Mouse (Mus musculus) midbrain, embryonic 10.5 days (tissue): Measurements from ENCODE around the gene Osbpl8. TPM values are rescaled to one million over a fixed set of nuclear protein-coding genes. Genes with fewer than 3 reads are reported as not detected.

Source experiments
- DNase-seq: peaks from one replicate; pipeline ENCODE4 v3.0.0-alpha.2; 2017; ENCODE audit warnings: low spot score
- H3K27ac ChIP-seq: fragments of 300-500 bp; sonication (generic); replicated peaks from 2 replicates; pipeline ENCODE4 v1.5.1; 2016; ENCODE audit warnings: mild to moderate bottlenecking
- H3K27me3 ChIP-seq: fragments of 300-500 bp; sonication (generic); 2 replicates; pipeline ENCODE4 v1.6.1; 2016; ENCODE audit warnings: low read depth, mild to moderate bottlenecking; ENCODE audit not compliant: poor library complexity, severe bottlenecking
- H3K36me3 ChIP-seq: fragments of 300-500 bp; sonication (generic); 2 replicates; pipeline ENCODE4 v1.6.1; 2016; ENCODE audit warnings: mild to moderate bottlenecking, moderate library complexity
- H3K4me1 ChIP-seq: fragments of 300-500 bp; sonication (generic); 2 replicates; pipeline ENCODE4 v1.6.1; 2016
- H3K4me3 ChIP-seq: fragments of 300-500 bp; sonication (generic); 2 replicates; pipeline ENCODE4 v1.5.1; 2016; ENCODE audit warnings: mild to moderate bottlenecking, moderate library complexity
- H3K9me3 ChIP-seq: fragments of 300-500 bp; sonication (generic); replicated peaks from 2 replicates; pipeline ENCODE4 v1.6.1; 2016; ENCODE audit warnings: mild to moderate bottlenecking
- WGBS: fragments of 180-500 bp; shearing (Covaris S2); methylation state at CpG from one replicate; pipeline ENCODE4 v1.1.7; 2016; 5-methylcytosine and 5-hydroxymethylcytosine counted together
- polyA plus RNA-seq: library from polyadenylated mRNA; unstranded; fragments of >200 nt; fragmentation: Nextera tagmentation; extraction: Ambion mirVana; gene quantifications from 2 replicates; pipeline ENCODE4 v1.2.1, GENCODE M21; 2016

The Osbpl8 gene
- polyA plus RNA-seq, 1 experiment from 2014 or later, result 7.6 TPM

DNA sequence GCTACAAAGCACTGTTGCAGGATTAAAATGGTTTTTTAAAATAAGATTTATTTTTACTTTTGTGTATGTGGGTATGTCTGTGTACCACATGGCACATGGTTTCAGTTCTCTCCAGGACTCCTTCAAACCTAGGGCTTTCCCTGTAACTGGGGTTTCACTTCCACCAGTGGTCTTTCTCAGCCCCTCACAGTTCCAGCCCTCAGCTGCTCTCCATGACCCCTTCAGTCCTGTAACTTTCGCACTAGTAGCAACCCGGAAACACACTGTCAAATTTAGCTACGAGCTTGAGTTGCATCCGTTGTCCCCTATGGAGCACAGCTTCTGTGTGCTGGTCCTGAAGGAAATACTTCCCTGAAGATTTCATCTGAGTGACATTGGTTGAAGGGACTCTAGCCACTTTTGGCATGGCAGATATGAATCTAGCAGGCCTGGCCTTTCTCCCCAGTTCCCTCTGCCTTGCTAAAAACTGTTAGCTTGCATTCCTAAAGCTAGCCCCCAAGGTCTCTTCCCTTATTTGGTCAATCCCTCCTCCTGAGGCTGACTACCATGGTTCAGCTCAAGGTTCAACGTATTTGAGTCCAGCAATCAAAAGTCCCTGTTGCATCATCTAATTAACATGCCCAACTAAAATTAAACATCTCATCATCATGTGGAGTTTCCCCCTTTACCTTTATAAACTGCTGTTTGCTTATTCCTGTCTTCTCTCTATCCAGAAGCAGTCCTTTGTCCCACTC lies 4.6 kb upstream of the Osbpl8 start:
- 79% methylated on average over 5 of the region's 5 CpGs for WGBS
- no peaks in the 10 kb centered on the region for H3K27me3 ChIP-seq
- peaks cover 7% of the 10 kb centered on the region; the same call in 1 of the 2 replicates for H3K4me1 ChIP-seq
- H3K36me3 ChIP-seq, result no peaks in the 10 kb centered on the region
- H3K9me3 ChIP-seq, result no peaks in the 10 kb centered on the region
- DNase-seq, result no peak
- no peak overlapping the region for H3K4me3 ChIP-seq
- no peak overlapping the region for H3K27ac ChIP-seq

DNA sequence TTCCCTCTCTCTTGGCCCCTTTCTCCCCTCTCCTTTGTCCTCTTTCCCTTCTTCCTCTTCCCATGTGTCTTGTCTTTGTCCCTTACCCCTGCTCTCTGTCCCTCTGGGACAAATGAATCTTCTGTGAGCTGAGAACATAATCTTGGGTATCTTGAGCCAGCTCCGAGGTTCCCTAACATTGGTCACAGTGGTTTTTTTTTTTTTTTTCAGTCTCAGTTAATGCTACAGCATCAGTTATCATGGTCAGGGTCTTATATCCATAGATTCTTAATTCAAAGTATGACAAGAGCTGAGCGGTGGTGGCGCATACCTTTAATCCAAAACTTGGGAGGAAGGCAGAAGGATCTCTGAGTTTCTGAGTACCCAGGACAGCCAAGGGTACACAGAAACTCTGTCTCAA lies 4.0 kb upstream of the Osbpl8 start:
- no peak for DNase-seq
- H3K27ac ChIP-seq, result no peak overlapping the region
- peaks cover 7% of the 10 kb centered on the region; the same call in 1 of the 2 replicates for H3K4me1 ChIP-seq
- H3K9me3 ChIP-seq, result no peaks in the 10 kb centered on the region
- H3K4me3 ChIP-seq, result no peak overlapping the region
- H3K36me3 ChIP-seq, result no peaks in the 10 kb centered on the region
- WGBS, result 87% methylated on average over 3 of the region's 3 CpGs
- no peaks in the 10 kb centered on the region for H3K27me3 ChIP-seq

DNA sequence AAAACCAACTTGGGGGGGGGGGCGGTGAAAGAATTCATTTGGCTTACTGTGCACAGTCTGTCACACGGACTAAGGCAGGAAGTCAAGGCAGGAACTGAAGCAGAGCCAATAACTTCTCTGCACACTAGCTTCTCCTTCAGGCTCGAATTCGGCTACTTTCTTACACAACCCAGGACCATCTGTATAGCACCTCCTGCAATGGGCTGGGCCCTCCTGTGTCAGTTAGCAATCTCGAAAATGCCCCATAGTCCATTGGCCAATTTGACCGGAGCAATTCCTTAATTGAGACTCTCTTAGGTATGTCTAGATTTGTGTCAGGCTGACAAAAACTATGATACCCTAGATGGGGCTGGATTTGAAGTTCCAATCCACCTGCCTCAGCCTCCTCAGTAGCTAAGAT lies 3.2 kb upstream of the Osbpl8 start:
- 91% methylated on average over 6 of the region's 6 CpGs for WGBS
- no peak for DNase-seq
- no peaks in the 10 kb centered on the region for H3K9me3 ChIP-seq
- no peak overlapping the region for H3K27ac ChIP-seq
- H3K4me3 ChIP-seq, result no peak overlapping the region
- peaks cover 14% of the 10 kb centered on the region for H3K4me1 ChIP-seq
- H3K27me3 ChIP-seq, result no peaks in the 10 kb centered on the region
- no peaks in the 10 kb centered on the region for H3K36me3 ChIP-seq

DNA sequence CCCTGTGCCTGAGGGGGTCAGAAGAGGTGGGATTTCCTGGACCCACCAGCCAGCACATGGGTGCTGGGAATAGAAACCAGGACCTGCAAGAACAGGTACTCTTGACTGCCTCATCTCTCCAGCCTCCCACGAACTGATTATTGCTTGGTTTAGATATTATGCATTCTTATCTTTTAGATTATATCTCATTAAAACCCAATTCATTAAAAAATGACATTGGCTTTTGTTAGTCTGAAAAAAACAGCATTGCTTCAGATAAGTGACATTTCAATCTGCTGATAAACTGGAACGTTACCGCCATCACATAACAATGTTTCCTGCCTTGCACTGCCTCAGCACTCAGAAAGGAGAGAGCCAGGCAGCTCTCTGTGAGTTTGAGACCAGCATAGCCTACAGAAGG lies 1.5 kb upstream of the Osbpl8 start:
- Histone ChIP-seq H3K4me3 (no peak overlapping the region), H3K36me3 (no peaks in the 10 kb centered on the region), H3K27ac (no peak overlapping the region), H3K9me3 (no peaks in the 10 kb centered on the region), H3K27me3 (no peaks in the 10 kb centered on the region), H3K4me1 (peaks cover 18% of the 10 kb centered on the region)
- WGBS, result 84% methylated on average over 3 of the region's 3 CpGs
- no peak for DNase-seq

DNA sequence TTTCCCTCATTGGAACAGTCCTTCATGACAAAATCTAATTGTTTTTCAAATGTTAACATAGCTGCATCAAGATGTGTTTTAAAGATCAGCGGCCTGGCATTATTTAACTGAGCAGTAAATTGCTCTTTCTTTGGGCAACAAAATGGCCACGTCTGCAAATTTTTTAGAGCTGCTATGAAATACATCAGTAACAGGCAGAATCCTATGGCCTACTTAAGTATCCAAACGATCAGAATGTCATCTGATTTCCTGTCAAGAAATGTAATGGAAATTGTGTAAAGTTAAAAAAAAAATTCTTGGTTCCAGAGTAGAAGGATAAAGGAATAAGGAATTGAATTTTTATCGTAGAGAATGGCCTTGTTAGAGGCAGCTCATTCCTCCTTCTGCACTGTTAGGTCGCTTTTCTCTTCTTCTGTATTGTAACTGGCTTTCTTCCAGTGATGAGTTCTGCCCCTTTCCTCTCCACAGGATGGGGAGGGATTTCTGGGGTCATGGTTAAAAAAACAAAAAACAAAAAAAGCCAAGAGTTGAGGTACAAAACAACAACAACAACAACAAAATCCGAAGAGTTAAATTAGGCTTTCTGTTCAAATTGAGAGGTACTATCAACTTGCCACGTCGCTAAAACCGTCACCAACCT lies 831 bp upstream of the Osbpl8 start:
- 38% methylated on average over 9 of the region's 9 CpGs for WGBS
- DNase-seq, result no peak
- no peaks in the 10 kb centered on the region for H3K27me3 ChIP-seq

DNA sequence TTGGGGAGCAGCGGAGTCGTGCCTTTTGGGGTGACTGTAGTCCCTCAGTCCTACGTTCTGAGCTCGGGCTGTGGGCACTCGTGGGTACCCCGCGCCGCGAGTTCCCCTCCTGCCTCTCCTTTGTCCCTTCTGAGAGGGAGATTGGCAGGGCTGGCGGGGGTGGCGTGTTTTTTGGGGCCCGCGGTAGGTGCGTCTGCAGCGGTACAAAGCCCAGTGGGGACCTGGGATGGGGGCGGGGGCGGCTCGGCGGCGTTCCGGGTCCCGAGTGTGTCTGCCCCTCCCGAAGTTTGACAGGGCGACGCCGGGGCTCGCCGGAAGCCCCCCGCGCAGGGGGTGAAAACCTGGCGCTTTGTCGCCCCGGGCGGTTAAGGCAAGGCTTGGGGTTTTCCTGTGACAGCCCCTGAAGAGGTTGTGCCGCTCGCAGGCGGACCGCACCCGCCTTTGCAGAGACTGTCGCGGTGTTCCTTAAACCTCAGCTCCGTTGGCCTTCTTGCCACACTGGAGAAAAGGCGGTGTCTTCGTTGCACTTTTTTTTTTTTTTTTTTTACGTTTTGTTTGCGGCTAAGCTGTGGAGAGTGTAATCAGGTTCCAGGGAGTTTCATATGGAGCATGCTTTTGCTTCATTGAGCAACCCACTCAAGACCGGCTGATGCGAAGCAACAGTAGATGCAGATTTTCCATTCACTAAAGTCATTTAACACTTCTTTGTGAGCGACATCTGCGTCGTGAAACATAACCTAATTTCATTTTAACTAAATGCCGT lies 848 bp downstream of the Osbpl8 start:
- Histone ChIP-seq H3K36me3 (no peaks in the 10 kb centered on the region), H3K27ac (peak overlapping the region; percentile 93), H3K4me1 (peaks cover 18% of the 10 kb centered on the region), H3K9me3 (no peaks in the 10 kb centered on the region), H3K4me3 (peak overlapping the region; percentile 98), H3K27me3 (no peaks in the 10 kb centered on the region)
- DNase-seq, result peak; percentile 64
- WGBS, result under 1% methylated on average over 52 of the region's 52 CpGs

More for the DNA sequence above, 831 bp upstream of the Osbpl8 start:
- Histone ChIP-seq H3K36me3 (no peaks in the 10 kb centered on the region), H3K9me3 (no peaks in the 10 kb centered on the region), H3K4me3 (peak overlapping the region; percentile 98), H3K27ac (peak overlapping the region; percentile 93), H3K4me1 (peaks cover 18% of the 10 kb centered on the region)

DNA sequence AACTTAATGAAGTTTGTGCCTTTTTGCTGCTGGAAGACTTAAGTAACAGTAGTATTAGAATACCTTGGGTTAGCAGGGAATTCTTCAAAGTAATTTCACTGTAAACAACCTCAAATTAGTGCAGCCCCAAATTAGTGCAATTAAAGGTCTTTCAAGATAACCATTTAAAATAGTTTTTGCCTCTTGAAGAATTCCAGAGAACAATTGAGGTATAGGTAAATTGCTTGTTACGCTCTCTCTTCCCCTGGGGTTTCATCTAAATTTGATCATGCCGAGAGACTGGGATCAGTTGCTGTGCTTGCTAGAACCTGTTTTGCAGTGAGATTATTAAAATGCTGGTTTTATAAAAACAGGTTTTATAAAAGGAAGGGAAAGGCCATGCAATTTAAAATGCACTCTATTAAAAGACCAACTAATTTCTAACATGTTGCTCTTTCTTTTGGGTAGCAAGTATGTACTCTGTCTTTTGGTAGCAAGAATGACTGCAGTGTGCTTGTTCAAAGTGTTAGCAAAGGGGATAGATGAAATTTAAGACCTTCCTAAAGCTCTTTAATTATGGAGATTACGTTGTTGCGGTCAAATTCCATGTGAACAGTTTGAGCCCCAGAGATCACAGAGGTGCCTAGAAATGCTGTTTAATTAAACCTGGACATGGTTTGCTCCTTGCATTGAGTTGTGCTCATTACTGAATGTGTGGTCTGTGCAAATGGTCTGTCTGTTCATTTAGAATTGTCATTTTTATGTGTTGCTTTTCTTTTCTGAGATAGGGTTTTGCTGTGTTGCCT lies 1.7 kb downstream of the Osbpl8 start:
- H3K27ac ChIP-seq, result no peak overlapping the region
- H3K9me3 ChIP-seq, result no peaks in the 10 kb centered on the region
- H3K4me1 ChIP-seq, result peaks cover 18% of the 10 kb centered on the region
- DNase-seq, result no peak
- H3K36me3 ChIP-seq, result no peaks in the 10 kb centered on the region
- H3K27me3 ChIP-seq, result no peaks in the 10 kb centered on the region
- H3K4me3 ChIP-seq, result peak overlapping the region; percentile 98
- WGBS, result 61% methylated on average over 4 of the region's 4 CpGs

DNA sequence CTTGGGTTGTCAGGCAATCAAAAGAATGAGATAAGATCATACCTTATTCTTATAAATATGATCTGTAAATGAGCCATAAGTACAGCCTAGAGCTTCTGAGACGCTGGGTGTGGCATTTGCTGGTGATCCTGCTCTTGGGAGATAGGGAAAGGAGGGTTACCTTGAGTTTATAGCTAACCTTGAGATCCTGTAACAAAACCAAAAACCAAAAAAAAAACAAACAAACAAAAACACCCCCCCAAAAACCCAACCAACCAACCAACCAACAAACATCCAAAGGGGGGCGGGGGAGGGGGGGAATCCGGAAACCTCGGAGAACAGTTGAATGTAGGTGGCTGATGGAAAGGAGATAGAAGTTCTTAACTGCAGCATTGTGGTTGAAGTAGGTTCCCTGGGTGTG lies 2.9 kb downstream of the Osbpl8 start:
- Histone ChIP-seq H3K36me3 (no peaks in the 10 kb centered on the region), H3K27ac (no peak overlapping the region), H3K9me3 (no peaks in the 10 kb centered on the region), H3K4me1 (peaks cover 18% of the 10 kb centered on the region), H3K4me3 (no peak overlapping the region), H3K27me3 (no peaks in the 10 kb centered on the region)
- WGBS, result 91% methylated on average over 4 of the region's 4 CpGs
- no peak for DNase-seq

DNA sequence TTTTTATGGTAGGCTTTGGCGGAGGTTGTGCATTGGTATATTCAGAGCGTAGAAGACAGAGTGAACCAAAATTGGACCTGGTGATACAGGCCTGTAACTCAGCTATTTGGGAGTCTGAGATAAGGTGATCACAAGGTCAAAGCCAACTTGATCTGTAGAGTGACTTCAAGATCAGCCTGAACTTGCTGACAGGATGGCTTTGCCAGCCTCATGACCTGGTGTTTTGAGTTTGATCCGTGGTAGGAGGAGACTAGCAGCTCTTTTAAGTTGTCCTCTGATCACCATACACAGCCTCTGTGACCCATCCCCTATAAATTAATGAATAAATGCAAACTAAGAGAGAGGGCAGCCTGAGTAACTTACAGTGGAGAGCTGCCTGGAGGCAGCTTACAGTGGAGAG lies 3.8 kb downstream of the Osbpl8 start:
- Histone ChIP-seq H3K4me3 (no peak overlapping the region), H3K27ac (no peak overlapping the region), H3K9me3 (no peaks in the 10 kb centered on the region), H3K4me1 (peaks cover 18% of the 10 kb centered on the region), H3K36me3 (no peaks in the 10 kb centered on the region), H3K27me3 (no peaks in the 10 kb centered on the region)
- 87% methylated on average over 3 of the region's 3 CpGs for WGBS
- DNase-seq, result no peak

DNA sequence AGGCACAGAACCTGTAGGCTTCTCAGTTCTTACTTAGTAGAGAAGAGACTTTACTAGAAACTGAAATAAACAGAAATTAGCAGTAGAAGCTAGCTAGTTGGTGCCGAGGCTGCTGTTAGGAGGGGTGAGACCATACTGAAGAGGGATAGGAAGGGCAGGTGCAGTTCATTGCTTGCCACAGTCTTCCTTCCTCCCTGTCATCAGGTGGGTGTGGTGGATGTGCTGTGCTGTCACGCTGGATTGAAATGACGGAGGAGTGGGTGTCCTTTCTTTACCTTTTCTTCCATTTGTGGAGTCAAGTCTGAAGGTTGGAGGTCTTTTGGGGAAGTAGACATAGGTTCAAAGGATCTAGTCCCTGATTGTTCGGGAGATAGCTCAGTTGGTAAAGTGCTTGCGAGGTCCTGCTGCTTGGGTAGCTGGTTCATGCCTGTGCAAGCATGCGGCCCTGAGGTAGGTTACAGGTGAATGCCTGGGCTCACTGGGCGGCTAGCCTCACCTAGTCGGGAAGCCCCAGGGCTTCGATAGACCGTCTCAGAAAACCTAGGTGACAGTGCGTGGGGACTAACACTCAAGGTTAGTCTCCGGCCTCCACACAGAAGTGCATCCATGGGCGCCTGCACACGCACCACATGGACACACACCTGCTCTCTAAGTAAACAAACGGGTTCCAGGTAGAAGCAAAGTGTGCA lies 6.8 kb downstream of the Osbpl8 start:
- WGBS, result 91% methylated on average over 15 of the region's 15 CpGs
- Histone ChIP-seq H3K27ac (no peak overlapping the region), H3K36me3 (no peaks in the 10 kb centered on the region), H3K27me3 (no peaks in the 10 kb centered on the region), H3K4me3 (no peak overlapping the region), H3K9me3 (no peaks in the 10 kb centered on the region), H3K4me1 (peaks cover 3% of the 10 kb centered on the region)
- DNase-seq, result no peak

DNA sequence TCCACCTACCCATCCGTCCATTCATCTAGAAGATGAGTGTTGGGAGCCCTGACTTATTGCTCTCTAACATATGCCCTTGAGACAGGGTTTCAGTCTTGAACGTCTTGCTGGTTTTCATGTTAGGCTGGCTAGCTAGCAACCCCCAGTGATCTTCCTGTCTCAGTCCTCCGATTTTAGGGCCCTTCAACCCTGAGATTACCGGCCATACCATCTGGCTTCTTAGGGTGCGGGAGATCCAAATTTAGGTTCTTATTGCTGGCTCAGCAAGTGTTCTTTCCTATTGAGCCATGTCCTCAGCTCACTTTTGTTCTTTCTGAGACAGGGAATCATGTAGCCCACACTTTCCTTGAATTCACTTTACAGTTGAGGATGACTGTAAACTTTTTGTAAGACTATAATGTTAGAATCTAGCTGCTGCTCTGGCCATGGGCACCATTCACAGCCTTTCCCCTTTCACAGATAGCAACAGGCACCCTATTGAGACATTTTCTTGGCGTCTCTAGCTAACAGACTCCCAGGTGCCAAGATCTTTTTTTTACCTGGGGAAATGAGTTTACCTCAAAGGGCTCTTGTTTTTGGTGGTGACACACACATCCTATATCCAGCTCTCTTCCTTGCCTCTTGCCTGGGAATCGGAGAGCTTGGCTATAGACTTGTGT lies 9.2 kb downstream of the Osbpl8 start:
- DNase-seq, result no peak
- no peak overlapping the region for H3K4me3 ChIP-seq
- no peaks in the 10 kb centered on the region for H3K9me3 ChIP-seq
- no peaks in the 10 kb centered on the region for H3K36me3 ChIP-seq
- 82% methylated on average over 7 of the region's 7 CpGs for whole genome bisulfite sequencing
- no peaks in the 10 kb centered on the region for H3K27me3 ChIP-seq
- H3K4me1 ChIP-seq, result no peaks in the 10 kb centered on the region
- no peak overlapping the region for H3K27ac ChIP-seq
